In genomic region chr6:98846001-98846695, GRCm38 (mm10) we compare ENCODE assay signal across 16 mouse cellular contexts.
A peak's percentile ranks its signal among the peaks of the same experiment; 100 is the strongest.
DNase-seq lines count a peak whose midpoint lies in the region; ATAC-seq lines count a peak whose summit lies in the region.
"Had no signal": no experiment of that assay in that cellular context is flagged by ENCODE, and none has a peak within 500 bp of the region (broad histone marks: within the 10 kb centered on the region; RNA-seq: fewer than 3 reads in every experiment).

No protein-coding gene starts in this region.

- intact Hi-C loops in heart, postnatal 14 days (cut with DNase I): no loop called here

- no peaks in the 10 kb centered on the region for H3K27me3 ChIP-seq in splenic B cell, adult 2 months (ENCODE audit: control insufficient read depth, insufficient read depth, low read length, poor library complexity, severe bottlenecking)
- H3K27me3 ChIP-seq: hindbrain, embryonic 13.5 days; lung, embryonic 15.5 days; neural tube, embryonic 15.5 days had no signal

- peak; percentile 50 for DNase-seq in heart, adult 11 months
- DNase-seq in heart, postnatal 14 days: no peak
- peak; percentile 52 for DNase-seq in spleen, postnatal 36 days (ENCODE audit: low spot score in 2 of 2)
- DNase-seq in spleen, postnatal 14 days (ENCODE audit: low spot score in 2 of 2): no peak
- peak; percentile 54 for DNase-seq in splenic B cell, adult 2 months (ENCODE audit: low read depth, low spot score)
- DNase-seq in adipocyte (ENCODE audit: low spot score): no peak
- DNase-seq in urinary bladder, postnatal 4 days (ENCODE audit: low spot score in 2 of 2): no peak
- DNase-seq: adrenal gland, adult 8-10 months; cerebellum, postnatal 14 days; kidney, postnatal 14 days; layer of hippocampus, adult 9-11 months had no signal

- H3K36me3 ChIP-seq in splenic B cell, adult 2 months (ENCODE audit: control insufficient read depth, insufficient read depth, low read length, poor library complexity, severe bottlenecking): no peaks in the 10 kb centered on the region
- H3K36me3 ChIP-seq: hindbrain, embryonic 13.5 days; lung, embryonic 15.5 days; neural tube, embryonic 15.5 days had no signal

- ATAC-seq in common myeloid progenitor, adult 5-6 weeks (replicated peaks; ENCODE audit: low read depth, poor library complexity, severe bottlenecking): peak; percentile 59
- ATAC-seq: intestine, embryonic 16.5 days had no signal

Comparison
In these comparisons a context has a peak if more than half of its experiments do, and no peak if none do; other contexts are left out.
1. DNase-seq: peak in heart, adult 11 months (single experiment), spleen, postnatal 36 days (2 of 2) and splenic B cell, adult 2 months (single experiment); none in heart, postnatal 14 days (0 of 2), spleen, postnatal 14 days (0 of 2), adipocyte (single experiment) and urinary bladder, postnatal 4 days (0 of 2).